Mouse (Mus musculus) intestine, embryonic 16.5 days (tissue): ENCODE results near the gene Plxna4. TPM values are rescaled to one million over a fixed set of nuclear protein-coding genes. Genes with fewer than 3 reads are reported as not detected.

Source experiments
- ATAC-seq: fragments of 200-750 bp; cut with Nextera tagmentation; 2 replicates; pipeline ENCODE4 v1.8.0; 2017; ENCODE audit warnings: moderate TSS enrichment, moderate library complexity
- H3K27ac ChIP-seq: fragments of 300-500 bp; sonication (generic); 2 replicates; pipeline ENCODE4 v1.5.1; 2014; ENCODE audit warnings: mild to moderate bottlenecking, low read length
- H3K27me3 ChIP-seq: fragments of 300-500 bp; sonication (generic); replicated peaks from 2 replicates; pipeline ENCODE4 v1.6.1; 2014; ENCODE audit warnings: low read length, control low read depth, mixed read lengths; ENCODE audit not compliant: control insufficient read depth, insufficient read depth
- H3K36me3 ChIP-seq: fragments of 300-500 bp; sonication (generic); 2 replicates; pipeline ENCODE4 v1.6.1; 2014; ENCODE audit warnings: low read length, control low read depth; ENCODE audit not compliant: control insufficient read depth, insufficient read depth
- H3K4me1 ChIP-seq: fragments of 300-500 bp; sonication (generic); 2 replicates; pipeline ENCODE4 v1.6.1; 2014; ENCODE audit warnings: low read length, control low read depth, mixed read lengths; ENCODE audit not compliant: control insufficient read depth, insufficient read depth
- H3K4me2 ChIP-seq: fragments of 300-500 bp; sonication (generic); 2 replicates; pipeline ENCODE4 v1.6.1; 2014; ENCODE audit warnings: low read depth, low read length, control low read depth
- H3K4me3 ChIP-seq: fragments of 300-500 bp; sonication (generic); 2 replicates; pipeline ENCODE4 v1.5.1; 2014; ENCODE audit warnings: mild to moderate bottlenecking, low read length
- H3K9ac ChIP-seq: fragments of 300-500 bp; sonication (generic); 2 replicates; pipeline ENCODE4 v1.6.1; 2014; ENCODE audit warnings: low read depth, low read length
- H3K9me3 ChIP-seq: fragments of 300-500 bp; sonication (generic); 2 replicates; pipeline ENCODE4 v1.6.1; 2016; ENCODE audit warnings: low read length, control low read depth; ENCODE audit not compliant: control insufficient read depth
- WGBS: fragments of 180-500 bp; shearing (Covaris S2); extraction: QIAGEN DNeasy Blood & Tissue Kit; methylation state at CpG from one replicate; pipeline ENCODE4 v1.1.7; 2014; 5-methylcytosine and 5-hydroxymethylcytosine counted together
- polyA plus RNA-seq: library from polyadenylated mRNA; unstranded; fragments of >200 nt; fragmentation: Nextera tagmentation; extraction: Ambion mirVana; gene quantifications from 2 replicates; pipeline ENCODE4 v1.2.1, GENCODE M21; 2015

Gene Plxna4
- polyA plus RNA-seq, 1 experiment from 2014 or later, result 1.3 TPM

GRCm38 (mm10) chr6:32180012-32180358 is 408.0 kb downstream of the Plxna4 start:
- H3K4me1 ChIP-seq, result no peaks in the 10 kb centered on the region
- WGBS, result 82% methylated on average over 5 of the region's 5 CpGs
- no peak overlapping the region for H3K9ac ChIP-seq
- H3K36me3 ChIP-seq, result no peaks in the 10 kb centered on the region
- no peak overlapping the region for H3K4me3 ChIP-seq
- no peak overlapping the region for H3K4me2 ChIP-seq
- no peaks in the 10 kb centered on the region for H3K9me3 ChIP-seq
- ATAC-seq, result no peak
- H3K27me3 ChIP-seq, result no peaks in the 10 kb centered on the region
- no peak overlapping the region for H3K27ac ChIP-seq

DNA sequence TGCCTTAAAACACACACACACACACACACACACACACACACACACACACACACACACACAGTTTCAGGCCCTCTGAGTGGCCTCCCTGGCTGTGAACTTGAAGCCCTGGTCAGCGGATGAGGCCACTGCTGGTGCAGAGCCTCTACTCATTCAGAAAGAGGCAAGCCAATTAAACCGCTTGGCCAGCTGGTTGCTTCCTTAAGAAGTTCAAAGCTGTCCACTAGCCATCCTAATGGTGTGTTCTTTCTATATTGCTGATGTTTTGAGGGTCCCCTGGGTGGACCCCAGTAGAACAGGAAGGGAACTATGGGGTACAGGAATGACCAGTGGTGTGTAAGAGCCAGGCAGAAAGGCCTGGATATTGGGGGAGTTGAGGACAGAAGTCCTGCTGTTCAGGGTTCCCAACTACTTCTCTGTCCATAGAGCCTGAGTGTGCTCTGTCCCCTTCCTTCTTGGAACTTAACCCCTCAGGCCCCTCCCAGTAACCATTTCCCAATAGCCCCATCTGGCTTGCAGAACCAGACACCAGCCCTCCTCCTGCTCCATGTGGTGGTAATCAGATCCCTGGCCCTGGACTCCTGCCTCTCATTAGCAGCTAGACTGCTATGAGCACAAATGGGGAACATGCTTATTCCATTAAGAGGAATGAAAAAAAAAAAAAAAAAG is 408.5 kb downstream of the Plxna4 start:
- no peaks in the 10 kb centered on the region for H3K9me3 ChIP-seq
- no peaks in the 10 kb centered on the region for H3K27me3 ChIP-seq
- no peak overlapping the region for H3K4me3 ChIP-seq
- 89% methylated on average over 2 of the region's 2 CpGs for WGBS
- no peak for ATAC-seq
- no peak overlapping the region for H3K9ac ChIP-seq
- no peaks in the 10 kb centered on the region for H3K4me1 ChIP-seq
- H3K27ac ChIP-seq, result no peak overlapping the region
- H3K36me3 ChIP-seq, result no peaks in the 10 kb centered on the region
- no peak overlapping the region for H3K4me2 ChIP-seq

DNA sequence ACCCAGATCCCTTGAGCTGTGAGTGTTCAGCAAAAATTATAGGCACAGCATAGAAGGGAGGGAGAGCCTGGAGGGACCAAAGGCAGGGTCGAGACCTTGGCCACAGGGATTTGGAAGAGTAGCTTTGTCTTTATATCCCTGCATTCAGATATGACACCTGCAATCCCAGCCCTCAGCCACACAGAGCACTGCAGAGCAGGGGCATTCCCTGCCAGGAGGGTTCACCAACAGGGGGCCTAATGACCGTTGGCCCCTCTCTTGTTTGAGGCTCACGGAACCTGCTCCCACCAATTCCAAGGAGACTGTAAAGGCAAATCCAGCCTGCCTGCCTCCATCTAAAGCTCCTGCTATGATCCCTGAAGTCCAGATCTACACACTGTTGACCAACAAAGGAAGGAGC is 410.1 kb downstream of the Plxna4 start:
- Histone ChIP-seq H3K27me3 (no peaks in the 10 kb centered on the region), H3K27ac (no peak overlapping the region), H3K9me3 (no peaks in the 10 kb centered on the region), H3K4me2 (no peak overlapping the region), H3K4me1 (no peaks in the 10 kb centered on the region), H3K9ac (no peak overlapping the region), H3K36me3 (no peaks in the 10 kb centered on the region), H3K4me3 (no peak overlapping the region)
- WGBS, result 67% methylated on average over 3 of the region's 3 CpGs
- no peak for ATAC-seq

DNA sequence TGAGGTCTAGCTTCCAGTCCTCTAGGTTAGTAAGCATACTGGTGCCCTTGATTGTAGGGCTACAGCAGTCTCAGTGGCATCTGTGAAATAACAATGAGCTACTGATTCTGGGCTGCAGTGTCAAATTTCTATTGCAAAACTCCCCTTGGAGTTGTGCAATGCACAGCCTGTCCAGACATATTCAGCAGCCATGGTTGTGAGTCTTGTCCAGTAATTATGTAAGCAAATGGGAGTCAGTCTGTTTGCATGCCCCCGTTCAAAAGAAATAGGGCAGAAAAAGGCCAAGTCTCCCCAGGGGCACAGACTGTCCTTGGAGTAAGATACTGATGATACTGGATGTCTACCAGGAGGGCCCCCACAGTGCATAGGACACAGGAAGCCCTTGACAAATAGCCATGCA is 420.3 kb downstream of the Plxna4 start:
- ATAC-seq, result no peak
- 56% methylated on average over 1 of the region's 1 CpGs for WGBS
- no peaks in the 10 kb centered on the region for H3K27me3 ChIP-seq

GRCm38 (mm10) chr6:32160370-32160769 is 427.6 kb downstream of the Plxna4 start:
- Histone ChIP-seq H3K4me3 (no peak overlapping the region), H3K27me3 (no peaks in the 10 kb centered on the region), H3K9me3 (no peaks in the 10 kb centered on the region), H3K9ac (no peak overlapping the region), H3K36me3 (no peaks in the 10 kb centered on the region), H3K27ac (no peak overlapping the region), H3K4me2 (no peak overlapping the region), H3K4me1 (no peaks in the 10 kb centered on the region)
- ATAC-seq, result no peak
- WGBS, result 74% methylated on average over 2 of the region's 2 CpGs

More for the DNA sequence above, 420.3 kb downstream of the Plxna4 start:
- Histone ChIP-seq H3K9ac (no peak overlapping the region), H3K4me2 (no peak overlapping the region), H3K9me3 (no peaks in the 10 kb centered on the region), H3K36me3 (no peaks in the 10 kb centered on the region), H3K27ac (no peak overlapping the region), H3K4me1 (no peaks in the 10 kb centered on the region), H3K4me3 (no peak overlapping the region)

- H3K36me3 ChIP-seq, result no peaks in the 10 kb centered on the region
- no peak overlapping the region for H3K27ac ChIP-seq
- WGBS, result 33% methylated on average over 4 of the region's 4 CpGs
- no peaks in the 10 kb centered on the region for H3K4me1 ChIP-seq
- no peaks in the 10 kb centered on the region for H3K9me3 ChIP-seq
- H3K4me2 ChIP-seq, result no peak overlapping the region
- no peak overlapping the region for H3K4me3 ChIP-seq
- no peak for ATAC-seq
- no peak overlapping the region for H3K9ac ChIP-seq
- H3K27me3 ChIP-seq, result no peaks in the 10 kb centered on the region
Observed at GRCm38 (mm10) chr6:32159931-32160330, 428.1 kb downstream of the Plxna4 start.

GRCm38 (mm10) chr6:32158347-32158746 is 429.6 kb downstream of the Plxna4 start:
- H3K27ac ChIP-seq, result no peak overlapping the region
- H3K9ac ChIP-seq, result no peak overlapping the region
- H3K36me3 ChIP-seq, result no peaks in the 10 kb centered on the region
- no peak for ATAC-seq
- H3K4me3 ChIP-seq, result no peak overlapping the region
- no peaks in the 10 kb centered on the region for H3K27me3 ChIP-seq
- H3K9me3 ChIP-seq, result no peaks in the 10 kb centered on the region
- no peak overlapping the region for H3K4me2 ChIP-seq
- WGBS, result 88% methylated on average over 1 of the region's 1 CpGs
- no peaks in the 10 kb centered on the region for H3K4me1 ChIP-seq

DNA sequence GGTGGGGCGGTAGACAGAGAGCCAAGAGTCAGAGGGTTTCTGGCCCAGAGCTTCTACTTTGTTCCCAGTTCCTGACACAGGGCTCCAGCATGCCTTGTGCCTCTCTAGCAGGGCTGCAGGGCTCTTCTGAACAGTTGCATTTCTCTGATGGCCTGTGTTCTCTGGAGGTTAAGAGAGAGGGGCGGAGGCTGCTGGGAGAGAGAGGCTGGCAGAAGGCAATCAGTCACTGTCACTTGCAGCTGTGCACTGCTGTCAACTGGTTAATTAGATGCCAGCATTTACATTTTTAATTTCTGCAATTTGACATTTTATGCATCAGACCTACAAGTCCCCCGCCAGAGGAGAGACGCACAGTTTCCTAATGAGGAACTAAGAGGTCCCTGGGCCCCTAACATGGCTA is 434.8 kb downstream of the Plxna4 start:
- no peaks in the 10 kb centered on the region for H3K9me3 ChIP-seq
- H3K27ac ChIP-seq, result no peak overlapping the region
- H3K9ac ChIP-seq, result no peak overlapping the region
- H3K36me3 ChIP-seq, result no peaks in the 10 kb centered on the region
- ATAC-seq, result no peak
- H3K27me3 ChIP-seq, result no peaks in the 10 kb centered on the region
- WGBS, result 82% methylated on average over 4 of the region's 4 CpGs
- no peaks in the 10 kb centered on the region for H3K4me1 ChIP-seq
- H3K4me2 ChIP-seq, result no peak overlapping the region
- H3K4me3 ChIP-seq, result no peak overlapping the region

DNA sequence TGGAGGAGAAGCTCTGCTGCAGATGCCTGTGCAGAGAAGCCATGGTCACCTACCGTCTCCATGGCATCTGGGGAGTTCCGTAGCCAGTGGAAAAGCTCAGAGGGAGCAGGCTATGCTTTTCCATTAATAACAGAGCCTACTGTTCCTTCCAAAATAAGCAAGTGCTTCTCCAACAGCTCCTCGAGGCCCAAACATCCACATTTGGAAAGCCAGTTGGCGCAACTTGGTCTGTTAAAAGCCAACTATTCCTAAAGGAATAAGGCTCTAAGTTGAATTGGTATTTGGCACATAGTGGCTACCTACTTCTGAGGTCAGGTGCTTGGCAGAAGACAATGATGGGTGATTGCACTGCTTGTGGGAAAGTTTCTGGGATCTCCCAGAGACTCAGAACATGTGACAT is 437.2 kb downstream of the Plxna4 start:
- Histone ChIP-seq H3K4me3 (no peak overlapping the region), H3K27ac (no peak overlapping the region), H3K4me1 (no peaks in the 10 kb centered on the region), H3K4me2 (no peak overlapping the region), H3K36me3 (no peaks in the 10 kb centered on the region), H3K9ac (no peak overlapping the region), H3K27me3 (no peaks in the 10 kb centered on the region), H3K9me3 (no peaks in the 10 kb centered on the region)
- ATAC-seq, result no peak
- 91% methylated on average over 4 of the region's 4 CpGs for WGBS

DNA sequence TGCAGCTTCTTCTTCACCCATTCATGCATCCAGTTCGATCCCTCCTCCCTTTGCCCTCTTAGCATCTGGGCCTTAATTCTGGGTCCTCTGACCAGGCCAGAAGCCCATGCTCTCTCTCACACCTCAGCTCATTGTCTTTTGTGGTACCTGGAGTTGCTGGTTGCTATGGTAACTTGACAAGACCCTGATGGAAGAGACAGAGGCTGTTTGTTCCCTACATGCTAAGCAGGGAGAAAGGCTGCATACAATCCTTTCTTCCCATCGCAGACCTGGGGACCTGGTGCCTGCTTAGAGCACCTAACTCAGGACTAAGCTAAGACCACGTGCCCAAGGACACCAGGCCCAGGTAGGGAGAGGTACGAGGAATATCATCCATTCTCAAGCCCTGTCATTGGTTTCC is 443.2 kb downstream of the Plxna4 start:
- no peaks in the 10 kb centered on the region for H3K27me3 ChIP-seq
- no peaks in the 10 kb centered on the region for H3K9me3 ChIP-seq
- no peak overlapping the region for H3K9ac ChIP-seq
- no peak for ATAC-seq
- no peak overlapping the region for H3K27ac ChIP-seq
- no peak overlapping the region for H3K4me2 ChIP-seq
- no peaks in the 10 kb centered on the region for H3K4me1 ChIP-seq
- H3K4me3 ChIP-seq, result no peak overlapping the region
- 79% methylated on average over 4 of the region's 4 CpGs for WGBS
- no peaks in the 10 kb centered on the region for H3K36me3 ChIP-seq
